Mouse (Mus musculus): ENCODE data around the gene Gm4969. TPM values are rescaled to one million over a fixed set of nuclear protein-coding genes. Genes with fewer than 3 reads are reported as not detected.
A peak's percentile ranks its signal among the peaks of the same experiment; 100 is the strongest.

Gene Gm4969
- polyA plus RNA-seq, 1 experiment from 2014 or later, result 4.9 TPM

DNA sequence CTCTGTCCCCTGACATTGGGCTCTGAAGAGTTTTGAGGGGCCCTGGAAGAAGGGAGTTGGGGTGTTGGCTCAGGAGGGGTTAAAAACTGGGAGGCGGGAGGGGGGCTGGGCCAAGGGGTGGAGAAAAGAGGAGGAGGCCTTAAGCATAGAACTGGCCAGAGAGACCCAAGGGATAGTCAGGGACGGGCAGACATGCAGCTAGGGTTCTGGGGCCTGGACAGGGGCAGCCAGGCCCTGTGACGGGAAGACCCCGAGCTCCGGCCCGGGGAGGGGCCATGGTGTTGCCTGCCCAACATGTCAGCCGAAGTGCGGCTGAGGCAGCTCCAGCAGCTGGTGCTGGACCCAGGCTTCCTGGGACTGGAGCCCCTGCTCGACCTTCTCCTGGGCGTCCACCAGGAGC lies 34.5 kb downstream of the Gm4969 start, which contains the start of gene Dmpk:
Dmpk (plus strand) TSS at position 149 of the 400 bp plus-strand sequence.
- ATAC-seq, result no peak
- no peaks in the 10 kb centered on the region for H3K27me3 ChIP-seq (replicated peaks; ENCODE audit: control insufficient read depth, insufficient read depth, low read length)
- H3K4me2 ChIP-seq (ENCODE audit: low read length), result no peak within 1 kb of the TSS

DNA sequence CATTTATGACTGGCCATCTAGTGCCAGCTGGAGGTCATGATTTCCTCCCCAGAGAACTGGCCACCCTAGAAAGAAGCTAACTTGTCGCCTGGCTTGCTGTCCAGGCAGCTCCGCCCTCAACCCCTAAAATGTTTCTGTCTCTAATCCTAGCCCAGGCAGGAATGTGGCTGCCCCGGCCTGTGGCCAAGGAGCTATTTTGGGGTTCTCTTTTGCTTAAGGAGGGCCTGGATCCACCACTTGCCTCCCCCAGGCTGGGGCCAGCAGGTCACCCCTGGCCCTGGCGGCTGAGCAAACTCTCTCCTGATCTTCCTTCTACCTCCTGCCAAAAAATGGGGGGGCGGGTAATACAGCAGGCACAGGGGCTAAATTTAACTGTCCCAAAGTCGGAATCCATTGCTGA lies 35.1 kb downstream of the Gm4969 start:
- Histone ChIP-seq H3K36me3 (ENCODE audit: control insufficient read depth, insufficient read depth) (peaks cover 38% of the 10 kb centered on the region), H3K4me3 (replicated peaks; ENCODE audit: low read length) (no peak overlapping the region), H3K9me3 (ENCODE audit: control insufficient read depth, low read length) (no peaks in the 10 kb centered on the region), H3K27me3 (replicated peaks; ENCODE audit: control insufficient read depth, insufficient read depth, low read length) (no peaks in the 10 kb centered on the region), H3K9ac (replicated peaks; ENCODE audit: low read depth, low read length) (no peak overlapping the region), H3K4me2 (ENCODE audit: low read length) (no peak overlapping the region), H3K4me1 (replicated peaks; ENCODE audit: control insufficient read depth, insufficient read depth, low read length) (peaks cover 2% of the 10 kb centered on the region), H3K27ac (ENCODE audit: low read length) (no peak overlapping the region)
- no peak for ATAC-seq
- 64% methylated on average over 6 of the region's 6 CpGs for WGBS

More for the DNA sequence above, 34.5 kb downstream of the Gm4969 start, which contains the start of gene Dmpk:
- Histone ChIP-seq H3K9ac (replicated peaks; ENCODE audit: low read depth, low read length) (no peak within 1 kb of the TSS), H3K36me3 (ENCODE audit: control insufficient read depth, insufficient read depth) (peaks cover 33% of the 10 kb centered on the region), H3K9me3 (ENCODE audit: control insufficient read depth, low read length) (no peaks in the 10 kb centered on the region), H3K4me3 (replicated peaks; ENCODE audit: low read length) (no peak within 1 kb of the TSS), H3K4me1 (replicated peaks; ENCODE audit: control insufficient read depth, insufficient read depth, low read length) (no peaks in the 10 kb centered on the region; the same call in 1 of the 2 replicates), H3K27ac (ENCODE audit: low read length) (no peak within 1 kb of the TSS)
- WGBS, result 55% methylated on average over 10 of the region's 10 CpGs

DNA sequence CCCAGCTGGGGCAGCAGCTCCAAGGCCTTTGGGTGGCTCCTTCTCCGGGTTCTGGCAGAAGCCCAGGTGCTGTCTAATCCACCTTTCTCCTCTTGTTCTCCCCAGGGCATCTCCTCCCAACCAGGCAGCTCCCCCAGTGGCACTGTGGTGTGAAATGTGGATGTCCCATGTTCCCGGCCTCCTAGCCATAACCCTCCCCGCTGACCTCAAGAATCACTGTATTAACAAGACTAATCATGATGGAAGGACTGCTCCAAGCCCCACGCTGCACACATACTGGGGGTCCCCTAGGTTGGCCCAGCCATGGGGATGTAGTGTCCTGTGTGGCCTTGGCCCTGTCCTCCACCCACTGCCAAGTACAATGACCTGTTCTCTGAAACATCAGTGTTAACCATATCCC lies 36.0 kb downstream of the Gm4969 start:
- Histone ChIP-seq H3K27ac (ENCODE audit: low read length) (no peak overlapping the region), H3K4me2 (ENCODE audit: low read length) (no peak overlapping the region), H3K36me3 (ENCODE audit: control insufficient read depth, insufficient read depth) (peaks cover 34% of the 10 kb centered on the region), H3K27me3 (replicated peaks; ENCODE audit: control insufficient read depth, insufficient read depth, low read length) (no peaks in the 10 kb centered on the region), H3K4me1 (replicated peaks; ENCODE audit: control insufficient read depth, insufficient read depth, low read length) (peaks cover 12% of the 10 kb centered on the region), H3K4me3 (replicated peaks; ENCODE audit: low read length) (no peak overlapping the region), H3K9ac (replicated peaks; ENCODE audit: low read depth, low read length) (no peak overlapping the region), H3K9me3 (ENCODE audit: control insufficient read depth, low read length) (no peaks in the 10 kb centered on the region)
- ATAC-seq, result no peak
- 83% methylated on average over 4 of the region's 4 CpGs for WGBS

DNA sequence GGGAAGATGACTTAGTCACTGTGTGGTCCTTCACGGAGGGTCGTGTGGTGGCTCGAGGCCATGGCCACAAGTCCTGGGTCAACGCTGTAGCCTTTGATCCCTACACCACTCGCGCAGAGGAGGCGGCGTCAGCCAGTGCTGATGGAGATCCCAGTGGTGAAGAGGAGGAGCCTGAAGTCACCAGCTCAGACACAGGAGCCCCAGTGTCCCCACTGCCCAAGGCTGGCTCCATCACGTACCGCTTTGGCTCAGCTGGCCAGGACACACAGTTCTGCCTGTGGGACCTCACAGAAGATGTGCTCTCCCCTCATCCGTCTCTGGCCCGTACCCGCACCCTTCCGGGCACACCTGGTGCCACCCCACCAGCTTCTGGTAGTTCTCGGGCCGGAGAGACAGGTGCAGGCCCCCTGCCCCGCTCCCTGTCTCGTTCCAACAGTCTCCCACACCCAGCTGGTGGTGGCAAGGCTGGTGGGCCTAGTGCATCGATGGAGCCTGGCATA lies 37.7 kb downstream of the Gm4969 start:
- Histone ChIP-seq H3K9me3 (ENCODE audit: control insufficient read depth, low read length) (no peaks in the 10 kb centered on the region), H3K36me3 (ENCODE audit: control insufficient read depth, insufficient read depth) (peaks cover 34% of the 10 kb centered on the region), H3K27ac (ENCODE audit: low read length) (no peak overlapping the region), H3K4me3 (replicated peaks; ENCODE audit: low read length) (no peak overlapping the region), H3K9ac (replicated peaks; ENCODE audit: low read depth, low read length) (no peak overlapping the region), H3K4me2 (ENCODE audit: low read length) (no peak overlapping the region), H3K4me1 (replicated peaks; ENCODE audit: control insufficient read depth, insufficient read depth, low read length) (peaks cover 19% of the 10 kb centered on the region), H3K27me3 (replicated peaks; ENCODE audit: control insufficient read depth, insufficient read depth, low read length) (no peaks in the 10 kb centered on the region)
- ATAC-seq, result no peak
- 91% methylated on average over 19 of the region's 19 CpGs for WGBS

DNA sequence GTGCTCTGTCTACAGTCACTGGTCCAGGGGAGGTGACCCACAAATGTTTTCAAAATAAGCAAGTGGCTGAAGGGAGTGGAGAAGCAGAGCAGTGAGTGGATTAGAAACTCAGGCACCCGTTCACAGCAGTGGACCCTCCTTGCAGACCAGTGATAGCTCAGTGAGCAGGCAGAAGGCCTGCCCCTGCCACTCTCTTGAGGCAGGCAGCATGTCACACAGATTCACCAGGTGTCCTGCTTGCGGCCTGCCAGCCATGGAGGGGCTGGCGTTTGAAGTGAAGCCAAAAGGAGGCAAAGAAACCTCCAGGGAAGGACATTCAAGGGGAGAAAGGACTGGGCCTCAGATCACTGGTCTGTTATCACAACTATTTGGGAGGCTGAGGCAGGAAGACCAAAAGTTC lies 39.4 kb downstream of the Gm4969 start:
- no peak overlapping the region for H3K9ac ChIP-seq (replicated peaks; ENCODE audit: low read depth, low read length)
- peaks cover 34% of the 10 kb centered on the region for H3K36me3 ChIP-seq (ENCODE audit: control insufficient read depth, insufficient read depth)

DNA sequence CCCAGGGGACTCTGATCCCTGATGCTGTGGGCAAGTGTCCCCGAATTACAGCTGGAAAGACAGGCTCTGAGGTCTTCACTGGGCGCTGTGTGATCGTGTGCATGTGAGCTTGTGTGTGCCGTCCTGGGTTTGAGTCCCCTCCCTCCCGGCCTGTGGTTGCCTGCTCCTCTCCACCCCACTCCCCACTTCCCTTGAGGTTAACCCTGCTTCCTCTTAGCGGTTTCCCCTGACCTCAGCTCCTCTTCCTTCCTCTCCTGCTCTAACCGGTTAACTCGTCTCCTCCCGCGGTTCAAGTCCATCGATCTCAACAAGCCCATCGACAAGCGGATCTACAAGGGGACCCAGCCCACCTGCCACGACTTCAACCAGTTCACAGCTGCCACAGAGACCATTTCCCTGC lies 40.4 kb downstream of the Gm4969 start:
- ATAC-seq, result no peak
- Histone ChIP-seq H3K9me3 (ENCODE audit: control insufficient read depth, low read length) (no peaks in the 10 kb centered on the region), H3K4me2 (ENCODE audit: low read length) (peak overlapping the region; percentile 97), H3K36me3 (ENCODE audit: control insufficient read depth, insufficient read depth) (peaks cover 31% of the 10 kb centered on the region), H3K4me1 (replicated peaks; ENCODE audit: control insufficient read depth, insufficient read depth, low read length) (peaks cover 24% of the 10 kb centered on the region), H3K27me3 (replicated peaks; ENCODE audit: control insufficient read depth, insufficient read depth, low read length) (no peaks in the 10 kb centered on the region), H3K27ac (ENCODE audit: low read length) (no peak overlapping the region), H3K4me3 (replicated peaks; ENCODE audit: low read length) (peak overlapping the region; percentile 64), H3K9ac (replicated peaks; ENCODE audit: low read depth, low read length) (no peak overlapping the region)
- WGBS, result 84% methylated on average over 14 of the region's 14 CpGs

More for the DNA sequence above, 39.4 kb downstream of the Gm4969 start:
- ATAC-seq, result no peak
- Histone ChIP-seq H3K4me2 (ENCODE audit: low read length) (no peak overlapping the region), H3K9me3 (ENCODE audit: control insufficient read depth, low read length) (no peaks in the 10 kb centered on the region), H3K4me1 (replicated peaks; ENCODE audit: control insufficient read depth, insufficient read depth, low read length) (peaks cover 24% of the 10 kb centered on the region), H3K4me3 (replicated peaks; ENCODE audit: low read length) (no peak overlapping the region), H3K27ac (ENCODE audit: low read length) (no peak overlapping the region), H3K27me3 (replicated peaks; ENCODE audit: control insufficient read depth, insufficient read depth, low read length) (no peaks in the 10 kb centered on the region)
- WGBS, result 74% methylated on average over 3 of the region's 3 CpGs

DNA sequence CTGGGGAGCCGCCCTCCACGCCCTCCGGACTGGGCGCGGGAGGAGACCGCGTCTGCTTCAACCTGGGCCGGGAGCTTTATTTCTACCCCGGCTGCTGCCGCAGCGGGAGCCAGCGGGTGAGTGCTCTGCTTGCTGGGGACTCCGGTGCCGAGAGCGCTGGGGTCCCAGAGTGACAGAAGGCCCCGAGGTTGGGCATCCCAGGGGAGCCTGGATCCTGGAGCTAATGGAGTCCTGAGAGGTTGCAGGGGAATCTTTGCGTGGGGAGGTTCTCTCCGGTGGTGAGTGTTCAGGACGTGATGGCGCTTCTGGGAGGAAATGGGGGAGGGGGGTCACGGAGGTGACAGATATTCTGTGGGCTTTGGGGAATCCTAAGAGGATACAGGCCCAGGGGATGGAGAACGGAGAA lies 41.6 kb downstream of the Gm4969 start:
- no peak for ATAC-seq
- no peaks in the 10 kb centered on the region for H3K27me3 ChIP-seq (replicated peaks; ENCODE audit: control insufficient read depth, insufficient read depth, low read length)
- peak overlapping the region; percentile 58 for H3K27ac ChIP-seq (ENCODE audit: low read length)
- H3K9me3 ChIP-seq (ENCODE audit: control insufficient read depth, low read length), result no peaks in the 10 kb centered on the region
- WGBS, result under 1% methylated on average over 22 of the region's 22 CpGs
- H3K4me1 ChIP-seq (replicated peaks; ENCODE audit: control insufficient read depth, insufficient read depth, low read length), result peaks cover 24% of the 10 kb centered on the region
- peaks cover 21% of the 10 kb centered on the region for H3K36me3 ChIP-seq (ENCODE audit: control insufficient read depth, insufficient read depth)
- peak overlapping the region; percentile 64 for H3K4me3 ChIP-seq (replicated peaks; ENCODE audit: low read length)
- peak overlapping the region; percentile 84 for H3K9ac ChIP-seq (replicated peaks; ENCODE audit: low read depth, low read length)
- peak overlapping the region; percentile 97 for H3K4me2 ChIP-seq (ENCODE audit: low read length)

- peak within 1 kb of the TSS; percentile 84 for H3K9ac ChIP-seq (replicated peaks; ENCODE audit: low read depth, low read length)
- peak within 1 kb of the TSS; percentile 58 for H3K27ac ChIP-seq (ENCODE audit: low read length)
- WGBS, result under 1% methylated on average over 79 of the region's 91 CpGs
- peak; percentile 99 for ATAC-seq
- H3K4me3 ChIP-seq (replicated peaks; ENCODE audit: low read length), result peak within 1 kb of the TSS; percentile 64
- no peaks in the 10 kb centered on the region for H3K9me3 ChIP-seq (ENCODE audit: control insufficient read depth, low read length)
- peak within 1 kb of the TSS; percentile 97 for H3K4me2 ChIP-seq (ENCODE audit: low read length)
- H3K4me1 ChIP-seq (replicated peaks; ENCODE audit: control insufficient read depth, insufficient read depth, low read length), result peaks cover 24% of the 10 kb centered on the region
- no peaks in the 10 kb centered on the region for H3K27me3 ChIP-seq (replicated peaks; ENCODE audit: control insufficient read depth, insufficient read depth, low read length)
- H3K36me3 ChIP-seq (ENCODE audit: control insufficient read depth, insufficient read depth), result peaks cover 15% of the 10 kb centered on the region
Measured at GRCm38 (mm10) chr7:19075723-19076585, 42.2 kb downstream of the Gm4969 start, which contains the start of gene Dmwd. TSS of gene Dmwd (plus strand) at chr7:19076227.

DNA sequence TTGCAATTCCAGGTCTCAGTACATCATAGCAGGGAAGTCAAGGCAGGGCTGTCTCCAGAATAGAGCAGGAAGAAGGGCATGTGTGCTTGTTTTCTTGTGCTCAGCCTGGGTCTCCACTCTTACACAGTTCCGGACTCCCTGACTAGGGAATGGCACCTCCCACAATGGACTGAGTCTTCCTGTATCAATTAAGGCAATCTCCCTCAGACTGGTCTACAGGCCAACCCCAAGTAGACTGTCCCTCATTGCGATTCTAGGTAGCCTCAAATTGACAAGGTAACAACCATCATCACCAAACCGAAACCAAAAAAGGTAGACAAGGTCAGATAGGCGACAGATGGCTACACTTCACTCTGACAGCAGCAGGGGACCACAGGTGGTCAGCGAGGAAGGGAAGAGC lies 42.9 kb downstream of the Gm4969 start:
- Histone ChIP-seq H3K27me3 (replicated peaks; ENCODE audit: control insufficient read depth, insufficient read depth, low read length) (no peaks in the 10 kb centered on the region), H3K36me3 (ENCODE audit: control insufficient read depth, insufficient read depth) (peaks cover 10% of the 10 kb centered on the region), H3K4me3 (replicated peaks; ENCODE audit: low read length) (peak overlapping the region; percentile 64), H3K27ac (ENCODE audit: low read length) (no peak overlapping the region), H3K4me1 (replicated peaks; ENCODE audit: control insufficient read depth, insufficient read depth, low read length) (peaks cover 24% of the 10 kb centered on the region), H3K9me3 (ENCODE audit: control insufficient read depth, low read length) (no peaks in the 10 kb centered on the region), H3K4me2 (ENCODE audit: low read length) (peak overlapping the region; percentile 66), H3K9ac (replicated peaks; ENCODE audit: low read depth, low read length) (peak overlapping the region; percentile 44)
- 55% methylated on average over 5 of the region's 5 CpGs for WGBS
- ATAC-seq, result no peak

All from forebrain, embryonic 16.5 days (tissue).